Mouse (Mus musculus): Measurements from ENCODE around the gene Nr2f6. TPM values are rescaled to one million over a fixed set of nuclear protein-coding genes. Genes with fewer than 3 reads are reported as not detected.

Gene Nr2f6
- 59.0 and 63.9 TPM in 2 replicates for total RNA-seq (2014; rRNA removed)
- 26.0 and 28.9 TPM in 2 replicates for polyA plus RNA-seq (2015; fragmentation: Nextera tagmentation; extraction: Ambion mirVana)

GRCm38 (mm10) chr8:71381421-71381970 is at the start of gene Nr2f6:
TSS of gene Nr2f6 (minus strand) at chr8:71381960.
- no peaks in the 10 kb centered on the region for H3K27me3 ChIP-seq (ENCODE audit: insufficient read depth, low read length)
- 2% methylated on average over 77 of the region's 89 CpGs for WGBS
- DNase-seq: peak; percentile 70
- H3K9ac ChIP-seq: peak within 1 kb of the TSS; percentile 78
- no peak for TF ChIP-seq CTCF (IDR thresholded peaks at IDR 0.05; ENCODE audit: low read depth)
- peak; percentile 8 for ATAC-seq
- H3K36me3 ChIP-seq (ENCODE audit: insufficient read depth): no peaks in the 10 kb centered on the region
- no peaks in the 10 kb centered on the region for H3K9me3 ChIP-seq (ENCODE audit: low read length)
- peaks cover 7% of the 10 kb centered on the region for H3K4me1 ChIP-seq (ENCODE audit: insufficient read depth)
- peak within 1 kb of the TSS; percentile 98 for H3K4me2 ChIP-seq (ENCODE audit: low read depth)
- H3K4me3 ChIP-seq (ENCODE audit: low read depth, low read length): peak within 1 kb of the TSS; percentile 76
- H3K27ac ChIP-seq (ENCODE audit: low read depth, low read length): peak within 1 kb of the TSS; percentile 69

- Histone ChIP-seq H3K36me3 (ENCODE audit: insufficient read depth) (no peaks in the 10 kb centered on the region), H3K27me3 (ENCODE audit: insufficient read depth, low read length) (no peaks in the 10 kb centered on the region), H3K4me3 (ENCODE audit: low read depth, low read length) (no peak overlapping the region), H3K4me1 (ENCODE audit: insufficient read depth) (no peaks in the 10 kb centered on the region), H3K9ac (no peak overlapping the region), H3K27ac (ENCODE audit: low read depth, low read length) (no peak overlapping the region), H3K9me3 (ENCODE audit: low read length) (no peaks in the 10 kb centered on the region; the same call in 1 of the 2 replicates), H3K4me2 (ENCODE audit: low read depth) (no peak overlapping the region)
- no peak for DNase-seq
- TF ChIP-seq CTCF (IDR thresholded peaks at IDR 0.05; ENCODE audit: low read depth): no peak
- no peak for ATAC-seq
Observed at GRCm38 (mm10) chr8:71422121-71422520, 40.4 kb upstream of the Nr2f6 start.

GRCm38 (mm10) chr8:71411535-71412273 is 29.9 kb upstream of the Nr2f6 start:
- WGBS: 52% methylated on average over 11 of the region's 11 CpGs
- TF ChIP-seq CTCF (IDR thresholded peaks at IDR 0.05; ENCODE audit: low read depth): no peak
- no peak overlapping the region for H3K27ac ChIP-seq (ENCODE audit: low read depth, low read length)

GRCm38 (mm10) chr8:71408231-71408630 is 26.5 kb upstream of the Nr2f6 start:
- 96% methylated on average over 4 of the region's 4 CpGs for WGBS
- no peak for TF ChIP-seq CTCF (IDR thresholded peaks at IDR 0.05; ENCODE audit: low read depth)
- DNase-seq: no peak
- Histone ChIP-seq H3K36me3 (ENCODE audit: insufficient read depth) (peaks cover under 1% of the 10 kb centered on the region; the same call in 1 of the 2 replicates), H3K27me3 (ENCODE audit: insufficient read depth, low read length) (no peaks in the 10 kb centered on the region), H3K4me2 (ENCODE audit: low read depth) (no peak overlapping the region), H3K27ac (ENCODE audit: low read depth, low read length) (no peak overlapping the region), H3K4me3 (ENCODE audit: low read depth, low read length) (no peak overlapping the region), H3K4me1 (ENCODE audit: insufficient read depth) (peaks cover 6% of the 10 kb centered on the region; the same call in 1 of the 2 replicates), H3K9ac (no peak overlapping the region), H3K9me3 (ENCODE audit: low read length) (no peaks in the 10 kb centered on the region)
- no peak for ATAC-seq

More at GRCm38 (mm10) chr8:71411535-71412273, 29.9 kb upstream of the Nr2f6 start:
- H3K4me1 ChIP-seq (ENCODE audit: insufficient read depth): no peaks in the 10 kb centered on the region
- H3K9me3 ChIP-seq (ENCODE audit: low read length): no peaks in the 10 kb centered on the region
- no peaks in the 10 kb centered on the region; the same call in 1 of the 2 replicates for H3K36me3 ChIP-seq (ENCODE audit: insufficient read depth)
- H3K27me3 ChIP-seq (ENCODE audit: insufficient read depth, low read length): no peaks in the 10 kb centered on the region
- no peak overlapping the region for H3K9ac ChIP-seq
- ATAC-seq (no peak), DNase-seq (no peak)
- no peak overlapping the region for H3K4me3 ChIP-seq (ENCODE audit: low read depth, low read length)
- no peak overlapping the region for H3K4me2 ChIP-seq (ENCODE audit: low read depth)

GRCm38 (mm10) chr8:71407441-71407840 is 25.7 kb upstream of the Nr2f6 start:
- no peaks in the 10 kb centered on the region for H3K27me3 ChIP-seq (ENCODE audit: insufficient read depth, low read length)
- H3K4me1 ChIP-seq (ENCODE audit: insufficient read depth): peaks cover 6% of the 10 kb centered on the region; the same call in 1 of the 2 replicates
- no peak overlapping the region for H3K4me3 ChIP-seq (ENCODE audit: low read depth, low read length)
- H3K36me3 ChIP-seq (ENCODE audit: insufficient read depth): peaks cover 3% of the 10 kb centered on the region; the same call in 1 of the 2 replicates
- 95% methylated on average over 14 of the region's 14 CpGs for WGBS
- ATAC-seq (no peak), DNase-seq (no peak)
- no peak overlapping the region for H3K9ac ChIP-seq
- no peaks in the 10 kb centered on the region for H3K9me3 ChIP-seq (ENCODE audit: low read length)
- no peak overlapping the region for H3K4me2 ChIP-seq (ENCODE audit: low read depth)
- TF ChIP-seq CTCF (IDR thresholded peaks at IDR 0.05; ENCODE audit: low read depth): no peak
- H3K27ac ChIP-seq (ENCODE audit: low read depth, low read length): no peak overlapping the region

- peaks cover 6% of the 10 kb centered on the region; the same call in 1 of the 2 replicates for H3K4me1 ChIP-seq (ENCODE audit: insufficient read depth)
- H3K4me3 ChIP-seq (ENCODE audit: low read depth, low read length): peak overlapping the region; percentile 37
- H3K36me3 ChIP-seq (ENCODE audit: insufficient read depth): peaks cover 3% of the 10 kb centered on the region; the same call in 1 of the 2 replicates
- DNase-seq (peak; percentile 19), ATAC-seq (peak; percentile 38)
- no peaks in the 10 kb centered on the region for H3K9me3 ChIP-seq (ENCODE audit: low read length)
- no peak overlapping the region for H3K27ac ChIP-seq (ENCODE audit: low read depth, low read length)
- no peaks in the 10 kb centered on the region for H3K27me3 ChIP-seq (ENCODE audit: insufficient read depth, low read length)
- under 1% methylated on average over 55 of the region's 55 CpGs for whole genome bisulfite sequencing
- peak overlapping the region; percentile 33; the same call in 1 of the 2 replicates for H3K9ac ChIP-seq
- TF ChIP-seq CTCF (IDR thresholded peaks at IDR 0.05; ENCODE audit: low read depth): peak; percentile 69
- H3K4me2 ChIP-seq (ENCODE audit: low read depth): peak overlapping the region; percentile 93
Observed at GRCm38 (mm10) chr8:71406099-71407015, 24.6 kb upstream of the Nr2f6 start.

Data from forebrain, postnatal 0 days (tissue).